Comparison of ENCODE assay signal across 23 mouse cellular contexts in the genomic region with DNA sequence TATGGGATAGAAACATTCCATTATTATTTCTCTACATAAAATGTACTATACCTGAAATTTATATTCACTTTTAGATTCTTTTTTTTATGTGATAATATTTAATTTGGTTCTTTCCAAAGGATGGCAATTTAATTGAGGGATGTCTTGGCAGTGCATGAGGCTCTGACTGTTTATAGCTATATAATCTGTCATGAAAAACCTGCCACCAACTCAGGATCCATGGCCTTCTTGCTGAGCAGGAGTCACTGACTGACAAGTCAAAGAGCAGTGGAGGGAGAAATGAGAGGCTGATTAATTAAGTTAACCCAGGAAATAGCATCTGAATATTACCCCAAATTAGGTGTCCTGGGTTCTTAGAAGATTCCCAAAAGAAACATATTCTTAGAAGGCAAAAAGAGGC.
DNase-seq lines count a peak whose midpoint lies in the region; ATAC-seq and TF ChIP-seq lines count a peak whose summit lies in the region.
"Had no signal": no experiment of that assay in that cellular context is flagged by ENCODE, and none has a peak within 500 bp of the region (broad histone marks: within the 10 kb centered on the region; RNA-seq: fewer than 3 reads in every experiment).

No protein-coding gene starts in this region.

- H3K4me3 ChIP-seq in forebrain, embryonic 14.5 days (ENCODE audit: low read depth, low read length): no peak overlapping the region
- no peak overlapping the region for H3K4me3 ChIP-seq in forebrain, embryonic 13.5 days
- no peak overlapping the region for H3K4me3 ChIP-seq in forebrain, embryonic 16.5 days (replicated peaks; ENCODE audit: low read length)
- H3K4me3 ChIP-seq in forebrain, embryonic 10.5 days: no peak overlapping the region
- no peak overlapping the region for H3K4me3 ChIP-seq in hindbrain, embryonic 14.5 days (replicated peaks; ENCODE audit: low read length)
- H3K4me3 ChIP-seq in hindbrain, embryonic 12.5 days: no peak overlapping the region
- no peak overlapping the region for H3K4me3 ChIP-seq in liver, embryonic 12.5 days

- TF ChIP-seq POLR2A in brain, embryonic 14.5 days (IDR thresholded peaks at IDR 0.05; ENCODE audit: borderline replicate concordance, extremely low read depth, insufficient read depth, insufficient read length, poor library complexity, severe bottlenecking): no peak

- ATAC-seq in forebrain, embryonic 14.5 days: peak; percentile 65; the same call in 1 of the 2 replicates
- no peak for ATAC-seq in forebrain, embryonic 13.5 days
- ATAC-seq in forebrain, embryonic 16.5 days: peak; percentile 76
- no peak for ATAC-seq in hindbrain, embryonic 14.5 days (ENCODE audit: low FRiP score)
- ATAC-seq in hindbrain, embryonic 12.5 days (ENCODE audit: low FRiP score): no peak
- no peak for ATAC-seq in liver, embryonic 12.5 days
- ATAC-seq: activated CD4-positive, CD25-positive, alpha-beta regulatory T cell, adult 4 months; CD4-positive, CD25-positive, alpha-beta regulatory T cell, adult 4 months; Patski had no signal

- H3K4me2 ChIP-seq in forebrain, embryonic 14.5 days (ENCODE audit: low read length): no peak overlapping the region
- H3K4me2 ChIP-seq in forebrain, embryonic 13.5 days: no peak overlapping the region
- no peak overlapping the region for H3K4me2 ChIP-seq in forebrain, embryonic 16.5 days (ENCODE audit: low read length)
- H3K4me2 ChIP-seq in hindbrain, embryonic 14.5 days (replicated peaks): no peak overlapping the region
- no peak overlapping the region for H3K4me2 ChIP-seq in hindbrain, embryonic 12.5 days (replicated peaks)
- no peak overlapping the region for H3K4me2 ChIP-seq in liver, embryonic 12.5 days

- no peaks in the 10 kb centered on the region for H3K36me3 ChIP-seq in forebrain, embryonic 14.5 days (ENCODE audit: control insufficient read depth, insufficient read depth, low read length)
- H3K36me3 ChIP-seq in forebrain, embryonic 13.5 days (ENCODE audit: poor library complexity, severe bottlenecking): no peaks in the 10 kb centered on the region
- no peaks in the 10 kb centered on the region for H3K36me3 ChIP-seq in forebrain, embryonic 16.5 days (ENCODE audit: control insufficient read depth, insufficient read depth)
- H3K36me3 ChIP-seq in forebrain, embryonic 10.5 days (replicated peaks): no peaks in the 10 kb centered on the region
- H3K36me3 ChIP-seq in hindbrain, embryonic 14.5 days (replicated peaks; ENCODE audit: control insufficient read depth, insufficient read depth): no peaks in the 10 kb centered on the region
- H3K36me3 ChIP-seq in hindbrain, embryonic 12.5 days: no peaks in the 10 kb centered on the region
- no peaks in the 10 kb centered on the region for H3K36me3 ChIP-seq in liver, embryonic 12.5 days
- H3K36me3 ChIP-seq: G1E had no signal

- peak; percentile 36 for DNase-seq in forebrain, embryonic 14.5 days (ENCODE audit: low spot score)
- DNase-seq in forebrain, embryonic 10.5 days (ENCODE audit: extremely low spot score, low spot score): no peak
- DNase-seq in hindbrain, embryonic 14.5 days (ENCODE audit: low spot score): peak; percentile 24
- DNase-seq in brain, embryonic 14.5 days (ENCODE audit: low read depth): peak; percentile 56
- DNase-seq: adrenal gland, adult 2 months; adrenal gland, adult 8-10 months; adrenal gland, postnatal 10 days; adrenal gland, postnatal 14 days; adrenal gland, postnatal 25 days; adrenal gland, postnatal 36 days; B cell, adult 2 months; cerebellum, adult 11 months; cerebellum, adult 11-12 months; cerebellum, adult 18-20 months had no signal

- no peak overlapping the region for H3K9ac ChIP-seq in forebrain, embryonic 14.5 days (ENCODE audit: low read length)
- H3K9ac ChIP-seq in forebrain, embryonic 13.5 days: no peak overlapping the region
- H3K9ac ChIP-seq in forebrain, embryonic 16.5 days (replicated peaks; ENCODE audit: low read depth, low read length): no peak overlapping the region
- H3K9ac ChIP-seq in hindbrain, embryonic 14.5 days: no peak overlapping the region
- H3K9ac ChIP-seq in hindbrain, embryonic 12.5 days: no peak overlapping the region
- H3K9ac ChIP-seq in liver, embryonic 12.5 days: no peak overlapping the region

- H3K4me1 ChIP-seq in forebrain, embryonic 14.5 days (ENCODE audit: control insufficient read depth, insufficient read depth, low read length): no peaks in the 10 kb centered on the region
- no peaks in the 10 kb centered on the region for H3K4me1 ChIP-seq in forebrain, embryonic 13.5 days
- no peaks in the 10 kb centered on the region for H3K4me1 ChIP-seq in forebrain, embryonic 16.5 days (replicated peaks; ENCODE audit: control insufficient read depth, insufficient read depth, low read length)
- no peaks in the 10 kb centered on the region for H3K4me1 ChIP-seq in forebrain, embryonic 10.5 days
- no peaks in the 10 kb centered on the region for H3K4me1 ChIP-seq in hindbrain, embryonic 14.5 days (replicated peaks; ENCODE audit: control insufficient read depth, insufficient read depth, low read length)
- no peaks in the 10 kb centered on the region for H3K4me1 ChIP-seq in hindbrain, embryonic 12.5 days
- no peaks in the 10 kb centered on the region for H3K4me1 ChIP-seq in liver, embryonic 12.5 days

- no peaks in the 10 kb centered on the region for H3K9me3 ChIP-seq in forebrain, embryonic 14.5 days (replicated peaks; ENCODE audit: control insufficient read depth, low read length)
- no peaks in the 10 kb centered on the region for H3K9me3 ChIP-seq in forebrain, embryonic 13.5 days (replicated peaks)
- H3K9me3 ChIP-seq in forebrain, embryonic 16.5 days (ENCODE audit: control insufficient read depth, low read length): no peaks in the 10 kb centered on the region
- H3K9me3 ChIP-seq in forebrain, embryonic 10.5 days: no peaks in the 10 kb centered on the region
- H3K9me3 ChIP-seq in hindbrain, embryonic 14.5 days (ENCODE audit: control insufficient read depth, low read length): no peaks in the 10 kb centered on the region
- H3K9me3 ChIP-seq in hindbrain, embryonic 12.5 days (replicated peaks): no peaks in the 10 kb centered on the region
- H3K9me3 ChIP-seq in liver, embryonic 12.5 days (replicated peaks): no peaks in the 10 kb centered on the region
- H3K9me3 ChIP-seq: G1E had no signal

- H3K27me3 ChIP-seq in forebrain, embryonic 14.5 days (replicated peaks; ENCODE audit: control insufficient read depth, insufficient read depth, low read length): no peaks in the 10 kb centered on the region
- H3K27me3 ChIP-seq in forebrain, embryonic 13.5 days: no peaks in the 10 kb centered on the region
- no peaks in the 10 kb centered on the region for H3K27me3 ChIP-seq in forebrain, embryonic 16.5 days (replicated peaks; ENCODE audit: control insufficient read depth, insufficient read depth, low read length)
- no peaks in the 10 kb centered on the region for H3K27me3 ChIP-seq in forebrain, embryonic 10.5 days (ENCODE audit: poor library complexity, severe bottlenecking)
- H3K27me3 ChIP-seq in hindbrain, embryonic 14.5 days (ENCODE audit: control insufficient read depth, insufficient read depth, low read length): no peaks in the 10 kb centered on the region
- H3K27me3 ChIP-seq in hindbrain, embryonic 12.5 days: no peaks in the 10 kb centered on the region
- H3K27me3 ChIP-seq in liver, embryonic 12.5 days (replicated peaks): no peaks in the 10 kb centered on the region
- H3K27me3 ChIP-seq: CH12.LX, Patski had no signal

- no peak overlapping the region for H3K27ac ChIP-seq in forebrain, embryonic 14.5 days (ENCODE audit: low read depth, low read length)
- no peak overlapping the region for H3K27ac ChIP-seq in forebrain, embryonic 13.5 days
- H3K27ac ChIP-seq in forebrain, embryonic 16.5 days (ENCODE audit: low read length): no peak overlapping the region
- no peak overlapping the region for H3K27ac ChIP-seq in forebrain, embryonic 10.5 days
- H3K27ac ChIP-seq in hindbrain, embryonic 14.5 days: no peak overlapping the region
- no peak overlapping the region for H3K27ac ChIP-seq in hindbrain, embryonic 12.5 days
- no peak overlapping the region for H3K27ac ChIP-seq in liver, embryonic 12.5 days

- no peak for TF ChIP-seq CTCF in brain, embryonic 14.5 days (IDR thresholded peaks at IDR 0.05; ENCODE audit: borderline replicate concordance, extremely low read depth, insufficient read depth, insufficient read length)

Comparison
In these comparisons a context has a peak if more than half of its experiments do, and no peak if none do; other contexts are left out.
1. ATAC-seq: peak in forebrain, embryonic 14.5 days (single experiment) and forebrain, embryonic 16.5 days (single experiment); none in forebrain, embryonic 13.5 days (single experiment), hindbrain, embryonic 14.5 days (single experiment), hindbrain, embryonic 12.5 days (single experiment) and liver, embryonic 12.5 days (single experiment).